Mouse (Mus musculus): Measurements from ENCODE around the gene Krt88.

- TF ChIP-seq USF1 (IDR thresholded peaks at IDR 0.05; ENCODE audit: low read depth, low read length) (no peak), CTCF (conservative IDR thresholded peaks at IDR 0.05 in 1 of 2, IDR thresholded peaks at IDR 0.05 in 1 of 2; ENCODE audit: low read depth in 2 of 2, low read length in 2 of 2) (no peak), SIN3A (IDR thresholded peaks at IDR 0.05; ENCODE audit: low read length) (no peak), POLR2A (IDR thresholded peaks at IDR 0.05; ENCODE audit: low read depth, low read length) (no peak), MXI1 (IDR thresholded peaks at IDR 0.05; ENCODE audit: low read depth, low read length) (no peak), CHD2 (IDR thresholded peaks at IDR 0.05; ENCODE audit: low read length) (no peak), ELF1 (IDR thresholded peaks at IDR 0.05; ENCODE audit: low read depth, low read length) (no peak), GABPA (IDR thresholded peaks at IDR 0.05; ENCODE audit: insufficient replicate concordance, low read depth, low read length) (no peak), ETS1 (conservative IDR thresholded peaks at IDR 0.05; ENCODE audit: low read depth, low read length) (no peak), MAX (IDR thresholded peaks at IDR 0.05; ENCODE audit: low read length) (no peak)
These were observed 49.3 kb upstream of the Krt88 start for GRCm38 (mm10) chr15:101398269-101398668.

Measured in CH12.LX (cell line).